Mouse (Mus musculus) left cerebral cortex, adult 6 months (tissue): ENCODE results near the gene Creb3l2. TPM values are rescaled to one million over a fixed set of nuclear protein-coding genes. Genes with fewer than 3 reads are reported as not detected.

Source experiments
- long read RNA-seq, 2 experiments: library from polyadenylated mRNA; unstranded; transcript quantifications; one replicate each; pipeline ENCODE4 v2.0.0; 2019 to 2020
- polyA plus RNA-seq: library from polyadenylated mRNA; unstranded; fragments of <200 nt; fragmentation: Nextera tagmentation; gene quantifications from 2 replicates; pipeline ENCODE4 v1.2.3, GENCODE M21; 2021

The Creb3l2 gene
- polyA plus RNA-seq: 2.4 and 2.6 TPM in 2 replicates
- long read RNA-seq, experiment 1, full-length matches to known transcripts: 4 of 8 reads
- long read RNA-seq, experiment 1, partial matches to known transcripts: 1 of 8 reads
- long read RNA-seq, experiment 1, other reads (novel, unspliced or antisense): 3 of 8 reads
- long read RNA-seq, experiment 2, partial matches to known transcripts: 1 of 3 reads
- long read RNA-seq, experiment 2, other reads (novel, unspliced or antisense): 2 of 3 reads

GRCm38 (mm10) chr6:37442041-37442667 lies at the start of gene Creb3l2:
TSS of gene Creb3l2 (minus strand) at chr6:37442146.

DNA sequence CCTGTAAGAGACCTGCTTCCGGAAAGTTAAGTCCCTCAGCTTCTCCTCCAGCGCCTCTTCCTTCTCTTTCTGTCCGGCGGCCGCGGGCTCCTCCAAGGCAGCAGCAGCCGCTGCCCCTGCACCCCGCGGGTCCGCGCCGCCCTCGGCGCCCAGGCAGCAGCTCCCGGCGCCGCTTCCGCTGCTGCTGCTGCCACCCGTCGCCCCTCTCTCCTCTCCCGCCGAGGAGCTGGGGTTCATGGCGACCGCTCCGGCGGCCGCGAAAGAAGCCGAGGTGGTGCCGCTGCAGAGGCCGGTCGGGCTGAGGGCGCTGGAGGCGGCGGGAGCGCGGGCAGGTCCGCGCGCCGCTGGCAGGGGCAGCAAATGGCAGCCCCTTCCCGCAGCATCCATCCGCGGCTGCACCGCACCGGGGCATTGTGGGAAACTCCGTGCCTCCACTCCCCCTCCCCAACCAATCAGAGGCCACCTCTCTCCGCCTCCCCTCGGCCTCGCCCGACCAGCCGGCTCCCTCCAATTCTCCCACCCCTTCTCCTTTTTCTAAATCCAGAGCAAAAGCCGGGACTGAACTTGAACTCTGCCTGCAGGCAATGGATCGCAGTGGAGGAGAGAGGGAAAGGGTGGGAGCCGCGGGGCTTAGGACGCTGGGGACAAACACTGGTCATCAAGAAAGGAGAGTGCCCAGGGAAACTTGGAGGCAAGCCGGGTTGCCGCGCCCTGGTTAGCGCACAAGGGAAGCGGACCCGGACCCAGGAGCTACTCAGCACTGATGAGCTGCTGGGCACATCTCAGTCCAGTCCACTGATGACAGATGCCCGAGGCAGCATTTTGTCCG lies 142.2 kb downstream of the Creb3l2 start, which contains the start of gene Dgki:
Dgki (minus strand) TSS at position 623 of the 829 bp plus-strand sequence.

Other genes starting within 250 kb of the Creb3l2 start
- 6.0 and 16.7 TPM in 2 replicates for gene Dgki, start 142.0 kb downstream of the Creb3l2 start, polyA plus RNA-seq
- not detected in 2 replicates for gene Akr1d1, start 88.0 kb upstream of the Creb3l2 start, polyA plus RNA-seq